Mouse (Mus musculus): ENCODE results near the gene Pqlc2.

GRCm38 (mm10) chr4:139336822-139337483 lies 26.4 kb upstream of the Pqlc2 start:
- TF ChIP-seq CTCF (IDR thresholded peaks at IDR 0.05; ENCODE audit: low read depth), result peak; percentile 83
- no peak for TF ChIP-seq EP300 (IDR thresholded peaks at IDR 0.05; ENCODE audit: low read depth)
